Mouse (Mus musculus) retina, adult 2 months (tissue): ENCODE data around the gene Tert.

Experiments
- DNase-seq: peaks from one replicate; pipeline ENCODE4 v3.0.0-alpha.2; 2012; ENCODE audit warnings: low read depth, low spot score

Tert gene

GRCm38 (mm10) chr13:73677853-73678252, 51.1 kb downstream of the Tert start, which contains the start of gene Slc6a18:
Gene Slc6a18, minus strand, starts transcription at chr13:73678023.
- no peak for DNase-seq

GRCm38 (mm10) chr13:73679311-73679710, 52.6 kb downstream of the Tert start:
- no peak for DNase-seq

- no peak for DNase-seq
These were observed 53.7 kb downstream of the Tert start for GRCm38 (mm10) chr13:73680394-73680793.

- DNase-seq: no peak
These were observed 55.5 kb downstream of the Tert start for GRCm38 (mm10) chr13:73682226-73682625.

- no peak for DNase-seq
These were observed 57.0 kb downstream of the Tert start for GRCm38 (mm10) chr13:73683682-73684081.

GRCm38 (mm10) chr13:73684412-73684811, 57.7 kb downstream of the Tert start:
- no peak for DNase-seq

GRCm38 (mm10) chr13:73685502-73685901, 58.8 kb downstream of the Tert start:
- no peak for DNase-seq

- DNase-seq: no peak
These were observed 60.9 kb downstream of the Tert start for GRCm38 (mm10) chr13:73687601-73688000.

- DNase-seq: no peak
These were observed 62.2 kb downstream of the Tert start for GRCm38 (mm10) chr13:73688934-73689333.

GRCm38 (mm10) chr13:73692249-73692868, 65.6 kb downstream of the Tert start:
- no peak for DNase-seq

- DNase-seq: no peak
These were observed 66.6 kb downstream of the Tert start for GRCm38 (mm10) chr13:73693333-73693732.

GRCm38 (mm10) chr13:73694972-73695371, 68.3 kb downstream of the Tert start:
- no peak for DNase-seq

- no peak for DNase-seq
These were observed 69.8 kb downstream of the Tert start for GRCm38 (mm10) chr13:73696529-73696928.
